Mouse (Mus musculus) lung, postnatal 14 days (tissue): ENCODE measurements around the gene Itpk1.

Experiments used
- DNase-seq: peaks from one replicate; pipeline ENCODE4 v3.0.0; 2021

Gene Itpk1

GRCm38 (mm10) chr12:102590711-102591360 lies 113.9 kb downstream of the Itpk1 start:
- no peak for DNase-seq

- no peak for DNase-seq
Measured at GRCm38 (mm10) chr12:102587106-102587505, 117.6 kb downstream of the Itpk1 start.

- peak; percentile 13 for DNase-seq
Measured at GRCm38 (mm10) chr12:102586286-102586881, 118.3 kb downstream of the Itpk1 start.

- peak; percentile 49 for DNase-seq
Measured at GRCm38 (mm10) chr12:102585390-102585789, 119.3 kb downstream of the Itpk1 start.

GRCm38 (mm10) chr12:102582441-102582840 lies 122.3 kb downstream of the Itpk1 start:
- DNase-seq = no peak

DNA sequence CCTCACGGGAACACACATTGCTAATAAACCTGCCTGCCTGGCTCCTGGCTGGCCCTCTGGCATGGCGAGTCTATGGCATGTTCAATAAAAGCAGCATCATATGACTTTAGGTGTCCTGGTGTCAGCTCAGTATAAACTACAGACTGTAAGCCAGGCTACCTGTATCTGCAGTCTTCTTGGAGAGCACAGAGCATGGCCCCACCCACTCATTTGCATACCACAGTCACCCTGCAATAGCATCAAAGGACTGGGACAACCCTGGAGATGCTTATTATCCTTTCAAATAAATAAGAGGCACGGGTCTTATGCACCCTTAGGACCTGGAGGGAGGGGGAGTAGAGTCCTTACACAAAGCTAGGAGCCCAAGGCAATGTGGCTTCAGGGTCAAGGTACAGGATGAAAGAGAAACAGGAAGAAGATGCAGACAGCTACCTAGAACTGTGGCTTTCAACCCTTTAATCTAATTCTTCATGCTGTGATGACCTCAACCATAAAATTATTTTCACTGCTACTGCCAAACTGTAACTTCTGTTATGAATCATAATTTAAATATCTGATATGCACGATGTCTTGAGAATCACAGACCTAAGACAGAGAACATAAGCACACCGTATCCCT lies 123.0 kb downstream of the Itpk1 start:
- DNase-seq = no peak

GRCm38 (mm10) chr12:102579041-102579440 lies 125.7 kb downstream of the Itpk1 start:
- peak; percentile 87 for DNase-seq

GRCm38 (mm10) chr12:102576659-102577398 lies 127.9 kb downstream of the Itpk1 start:
- DNase-seq = no peak

GRCm38 (mm10) chr12:102575541-102576329 lies 129.0 kb downstream of the Itpk1 start:
- no peak for DNase-seq

GRCm38 (mm10) chr12:102573036-102573435 lies 131.7 kb downstream of the Itpk1 start:
- DNase-seq = no peak

DNA sequence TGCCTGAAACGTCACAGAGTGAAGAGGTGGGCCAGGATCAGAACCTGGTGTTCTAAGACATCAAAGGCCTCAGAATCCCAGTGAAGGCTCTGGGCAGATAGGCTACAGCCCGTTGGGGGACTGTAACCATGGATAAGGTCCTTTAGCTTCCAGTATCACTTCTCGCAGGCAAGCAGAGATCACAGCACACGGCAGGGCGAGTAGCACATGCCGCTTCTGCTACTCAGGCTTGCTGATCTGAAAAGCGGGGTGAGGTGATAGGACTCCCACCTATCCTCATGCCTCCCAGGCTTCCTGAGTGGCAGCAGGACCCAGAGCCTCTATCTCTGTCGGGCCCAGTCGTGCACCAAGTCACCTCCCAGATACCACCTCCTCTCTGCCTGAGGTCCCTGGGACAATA lies 133.1 kb downstream of the Itpk1 start:
- DNase-seq = no peak

- peak; percentile 15 for DNase-seq
Measured at GRCm38 (mm10) chr12:102570734-102571133, 134.0 kb downstream of the Itpk1 start.

DNA sequence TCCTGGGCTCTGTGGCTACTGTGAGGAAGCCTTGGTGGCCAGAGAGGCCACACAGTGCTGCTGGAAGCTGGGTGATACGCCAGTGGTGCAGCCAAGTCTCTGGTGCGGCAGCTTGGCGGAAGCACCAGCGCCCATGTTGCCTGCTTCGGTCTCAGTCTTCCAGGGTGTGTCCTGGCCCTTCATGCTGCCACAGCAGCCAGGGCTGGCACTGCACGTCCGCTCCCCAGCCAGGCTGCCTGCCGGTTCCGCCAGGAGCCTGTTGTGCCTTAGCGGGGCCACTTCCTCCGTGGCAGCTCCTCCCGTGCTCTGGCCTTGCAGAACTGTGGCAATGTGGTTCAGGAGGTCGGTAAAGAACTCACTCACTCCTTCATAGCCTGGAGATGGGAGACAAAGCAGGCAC lies 134.6 kb downstream of the Itpk1 start:
- no peak for DNase-seq

GRCm38 (mm10) chr12:102568219-102568618 lies 136.5 kb downstream of the Itpk1 start:
- no peak for DNase-seq

- DNase-seq = no peak
Measured at GRCm38 (mm10) chr12:102566951-102567350, 137.8 kb downstream of the Itpk1 start.

GRCm38 (mm10) chr12:102565086-102565485 lies 139.6 kb downstream of the Itpk1 start:
- no peak for DNase-seq

GRCm38 (mm10) chr12:102557372-102557771 lies 147.4 kb downstream of the Itpk1 start:
- DNase-seq = no peak

DNA sequence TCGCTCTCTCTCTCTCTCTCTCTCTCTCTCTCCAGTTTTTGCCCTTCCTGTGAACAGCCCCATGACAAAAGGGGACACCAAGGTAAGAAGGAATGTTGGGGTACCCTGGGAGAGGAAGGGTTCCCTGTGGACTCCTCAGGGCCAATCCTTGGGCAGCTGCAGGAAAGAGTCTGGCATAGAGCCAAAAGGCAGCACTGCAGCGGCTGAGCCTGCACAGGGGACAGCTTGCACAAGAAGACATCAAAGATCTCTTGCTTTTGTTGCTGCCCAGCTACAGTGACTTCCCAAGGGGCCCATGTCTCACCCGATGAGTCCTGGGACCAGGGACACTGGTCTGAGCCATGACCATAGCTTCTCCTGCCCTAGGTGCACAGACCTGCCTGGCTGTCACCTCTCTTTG lies 148.9 kb downstream of the Itpk1 start:
- no peak for DNase-seq

- peak; percentile 83 for DNase-seq
Measured at GRCm38 (mm10) chr12:102554721-102555516, 149.8 kb downstream of the Itpk1 start, which contains the start of gene Chga. TSS of gene Chga (plus strand) at chr12:102554969.

GRCm38 (mm10) chr12:102553705-102554275 lies 150.9 kb downstream of the Itpk1 start:
- DNase-seq = no peak

DNA sequence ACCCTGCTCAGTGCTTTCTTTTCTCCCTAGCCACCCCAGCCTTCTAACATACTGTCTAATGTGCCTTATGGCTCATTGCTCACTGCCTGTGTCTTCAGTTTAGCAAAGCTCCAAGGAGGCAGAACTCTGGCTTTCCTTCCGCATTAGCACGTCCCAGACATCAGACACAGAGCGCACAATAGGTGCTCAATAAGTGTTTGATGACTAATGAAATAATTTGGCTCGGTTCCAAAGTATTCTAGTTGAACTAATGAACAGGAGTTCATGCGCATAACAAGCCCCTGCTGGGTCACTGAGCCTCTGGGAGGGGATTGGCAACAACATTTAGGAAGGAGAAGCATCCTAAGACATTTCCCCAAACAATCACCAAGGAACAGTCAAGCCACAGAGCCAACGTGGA lies 152.7 kb downstream of the Itpk1 start:
- DNase-seq = no peak
